Mouse (Mus musculus) liver, embryonic 14.5 days (tissue): ENCODE measurements around the gene Zscan29. TPM values are rescaled to one million over a fixed set of nuclear protein-coding genes. Genes with fewer than 3 reads are reported as not detected.
"Not testable (repeated sequence)": the region's sequence is repeated elsewhere in the genome, so short reads cannot be mapped to it uniquely, and the experiment has no call there.

ENCODE experiments used
- ATAC-seq: fragments of 200-750 bp; cut with Nextera tagmentation; 2 replicates; pipeline ENCODE4 v1.8.0; 2017; ENCODE audit warnings: moderate number of reproducible peaks, mild to moderate bottlenecking, moderate library complexity; ENCODE audit not compliant: insufficient read depth
- DNase-seq, 3 experiments: peaks; one replicate each; pipeline ENCODE4 v3.0.0-alpha.2; 2012 to 2013; ENCODE audit warnings: low read depth in 3 of 3, low spot score in 3 of 3
- H3K27ac ChIP-seq: fragments of 300-500 bp; sonication (generic); 2 replicates; pipeline ENCODE4 v1.5.1; 2014; ENCODE audit warnings: moderate library complexity, mild to moderate bottlenecking, control low read depth, inconsistent platforms
- H3K27me3 ChIP-seq: fragments of 300-500 bp; sonication (generic); 2 replicates; pipeline ENCODE4 v1.6.1; 2014; ENCODE audit warnings: mild to moderate bottlenecking, low read length, moderate library complexity; ENCODE audit not compliant: control insufficient read depth, insufficient read depth
- H3K36me3 ChIP-seq: fragments of 300-500 bp; sonication (generic); replicated peaks from 2 replicates; pipeline ENCODE4 v1.6.1; 2014; ENCODE audit warnings: low read depth; ENCODE audit not compliant: control insufficient read depth, insufficient read depth
- H3K4me1 ChIP-seq, 2 experiments: fragments of 200-500 bp in 1 of 2; fragments of 300-500 bp in 1 of 2; sonication (generic) in 1 of 2; replicated peaks; 2 replicates each; pipeline ENCODE4 v1.6.1; 2012 to 2014; ENCODE audit warnings: antibody characterized with exemption in 1 of 2, inconsistent platforms in 1 of 2, low read length in 1 of 2; ENCODE audit not compliant: control insufficient read depth in 2 of 2, insufficient read depth in 2 of 2
- H3K4me2 ChIP-seq: fragments of 300-500 bp; sonication (generic); 2 replicates; pipeline ENCODE4 v1.6.1; 2014; ENCODE audit warnings: low read depth, mild to moderate bottlenecking, control low read depth, moderate library complexity
- H3K4me3 ChIP-seq, 2 experiments: fragments of 200-500 bp in 1 of 2; fragments of 300-500 bp in 1 of 2; sonication (generic) in 1 of 2; 2 replicates each; pipeline ENCODE4 v1.5.1; 2012 to 2014; ENCODE audit warnings: low read depth in 2 of 2, low read length in 2 of 2, mild to moderate bottlenecking in 2 of 2, control low read depth in 1 of 2, inconsistent platforms in 1 of 2, moderate library complexity in 1 of 2; ENCODE audit not compliant: insufficient read depth in 1 of 2
- H3K9ac ChIP-seq: fragments of 300-500 bp; sonication (generic); replicated peaks from 2 replicates; pipeline ENCODE4 v1.6.1; 2014; ENCODE audit warnings: mild to moderate bottlenecking, control low read depth, moderate library complexity
- H3K9me3 ChIP-seq: fragments of 300-500 bp; sonication (generic); 2 replicates; pipeline ENCODE4 v1.6.1; 2016; ENCODE audit warnings: low read length, mixed read lengths; ENCODE audit not compliant: control insufficient read depth
- CTCF ChIP-seq: IDR thresholded peaks from 2 replicates; pipeline ENCODE4 v1.5.1; 2016; ENCODE audit warnings: antibody characterized with exemption, low read depth, control low read depth
- EP300 ChIP-seq: IDR thresholded peaks from 2 replicates; pipeline ENCODE4 v1.6.1; 2016; ENCODE audit warnings: antibody characterized with exemption, low read depth
- WGBS: fragments of 180-500 bp; shearing (Covaris S2); extraction: QIAGEN DNeasy Blood & Tissue Kit; methylation state at CpG from one replicate; pipeline ENCODE4 v1.1.7; 2014; ENCODE audit not compliant: insufficient replicate concordance; 5-methylcytosine and 5-hydroxymethylcytosine counted together
- polyA plus RNA-seq, 2 experiments: library from polyadenylated mRNA; depleted of rRNA in 1 of 2; stranded (reverse) in 1 of 2; unstranded in 1 of 2; fragments of >200 nt; fragmentation: Nextera tagmentation in 1 of 2; extraction: Ambion mirVana in 1 of 2; gene quantifications; 2 replicates each; pipeline versions ENCODE4 v1.2.1 to v1.2.3; 2012 to 2014

The Zscan29 gene
- polyA plus RNA-seq, 2 experiments = 2.0 to 2.8 TPM

DNA sequence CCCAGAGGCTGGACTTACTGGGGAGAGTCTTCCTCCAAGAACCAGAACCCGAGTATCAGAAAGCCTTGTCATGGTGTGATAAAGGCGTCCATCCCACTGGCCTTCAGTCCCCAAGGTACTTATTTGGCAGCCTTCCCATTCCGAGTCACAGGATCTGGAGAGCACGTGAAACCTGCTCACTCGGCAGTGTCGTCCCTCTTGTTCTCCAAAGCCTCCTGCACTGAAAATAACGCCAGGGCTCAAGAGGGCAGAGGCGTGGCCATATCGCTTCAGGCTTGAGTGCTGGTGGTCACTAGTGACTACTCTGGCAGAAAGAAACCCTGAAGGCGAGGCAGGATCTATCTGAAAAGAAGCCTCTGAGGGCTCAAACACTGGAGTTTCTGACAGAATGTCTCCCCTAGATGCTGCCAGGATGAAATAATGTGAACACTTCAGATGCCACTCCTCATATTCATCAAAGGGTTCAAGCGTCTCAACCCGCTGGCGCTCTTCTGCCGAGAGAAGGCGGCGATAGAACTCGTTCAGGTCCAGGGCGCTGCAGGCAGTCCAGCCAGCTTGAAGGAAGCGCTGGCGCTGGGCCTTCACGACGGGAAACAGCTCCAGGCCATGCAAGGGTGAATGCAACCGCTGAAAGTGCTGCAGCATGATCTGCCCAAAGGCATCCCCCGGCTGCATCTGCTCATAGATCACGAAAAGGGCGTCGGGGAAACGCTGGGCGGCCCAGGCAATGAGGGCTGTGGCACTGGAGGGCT is 31.5 kb downstream of the Zscan29 start:
- no peak for TF ChIP-seq CTCF
- TF ChIP-seq EP300 = no peak
- 45% methylated on average over 29 of the region's 29 CpGs for WGBS

DNA sequence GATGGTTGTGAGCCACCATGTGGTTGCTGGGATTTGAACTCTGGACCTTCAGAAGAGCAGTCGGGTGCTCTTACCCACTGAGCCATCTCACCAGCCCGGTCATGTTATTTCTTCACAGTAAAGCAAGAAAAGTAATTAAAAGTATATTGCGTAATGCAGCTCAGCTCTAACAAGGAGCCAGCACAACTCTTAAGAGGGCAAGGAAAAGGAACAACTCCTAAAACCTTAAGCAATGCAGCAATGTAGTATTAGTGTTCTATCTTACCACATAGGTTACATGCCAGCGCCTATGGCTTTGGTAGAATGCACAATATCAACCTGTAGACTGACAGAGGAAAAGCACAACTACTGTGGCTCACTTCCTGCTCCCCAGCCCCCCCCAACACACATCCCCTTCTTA is 33.6 kb downstream of the Zscan29 start:
- Histone ChIP-seq H3K9me3 (no peaks in the 10 kb centered on the region), H3K4me1 (peaks cover 15 to 20% of the 10 kb centered on the region in 2 experiments), H3K4me3 (no peak overlapping the region), H3K27ac (no peak overlapping the region), H3K9ac (no peak overlapping the region), H3K36me3 (peaks cover 3% of the 10 kb centered on the region; the same call in 1 of the 2 replicates), H3K4me2 (peak overlapping the region; percentile 11), H3K27me3 (no peaks in the 10 kb centered on the region)
- DNase-seq (no peak), ATAC-seq (no peak)
- no peak for TF ChIP-seq EP300
- TF ChIP-seq CTCF = no peak
- WGBS = 83% methylated on average over 4 of the region's 4 CpGs

More for the DNA sequence above, 31.5 kb downstream of the Zscan29 start:
- no peak for ATAC-seq
- Histone ChIP-seq H3K27ac (peak overlapping the region; percentile 52), H3K27me3 (no peaks in the 10 kb centered on the region), H3K9ac (peak overlapping the region; percentile 90), H3K4me2 (peak overlapping the region; percentile 98), H3K4me1 (peaks cover 15 to 20% of the 10 kb centered on the region in 2 experiments), H3K36me3 (peaks cover 8% of the 10 kb centered on the region; the same call in 1 of the 2 replicates), H3K4me3 (peak overlapping the region; percentile 77 to 89), H3K9me3 (no peaks in the 10 kb centered on the region)
- DNase-seq = no peak

DNA sequence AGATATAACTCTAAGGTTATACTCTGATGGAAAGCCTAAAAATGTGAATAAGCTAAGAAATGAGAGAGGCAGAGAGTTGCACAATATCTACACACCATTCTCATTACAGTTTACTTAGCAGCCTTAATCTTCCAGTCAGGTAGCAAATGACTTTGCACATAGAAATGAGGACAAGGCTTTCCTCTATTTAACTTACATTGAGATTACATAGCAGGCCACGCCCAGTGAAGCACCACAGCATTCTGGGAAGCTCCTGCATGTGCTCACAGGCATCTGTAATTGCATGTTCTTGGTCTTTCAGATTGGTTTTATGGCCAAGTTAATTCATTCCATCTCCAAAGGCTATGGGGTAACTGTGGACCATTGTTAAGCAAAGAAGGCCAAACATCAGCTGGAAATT is 38.1 kb downstream of the Zscan29 start:
- no peak overlapping the region for H3K4me3 ChIP-seq
- H3K4me1 ChIP-seq = no peaks in the 10 kb centered on the region
- H3K9me3 ChIP-seq = no peaks in the 10 kb centered on the region
- H3K36me3 ChIP-seq = no peaks in the 10 kb centered on the region
- H3K27ac ChIP-seq = no peak overlapping the region
- no peak for TF ChIP-seq CTCF
- no peak for TF ChIP-seq EP300
- H3K9ac ChIP-seq = no peak overlapping the region
- DNase-seq = no peak
- H3K27me3 ChIP-seq = no peaks in the 10 kb centered on the region
- no peak for ATAC-seq
- WGBS = 38% methylated on average over 1 of the region's 1 CpGs
- no peak overlapping the region for H3K4me2 ChIP-seq

DNA sequence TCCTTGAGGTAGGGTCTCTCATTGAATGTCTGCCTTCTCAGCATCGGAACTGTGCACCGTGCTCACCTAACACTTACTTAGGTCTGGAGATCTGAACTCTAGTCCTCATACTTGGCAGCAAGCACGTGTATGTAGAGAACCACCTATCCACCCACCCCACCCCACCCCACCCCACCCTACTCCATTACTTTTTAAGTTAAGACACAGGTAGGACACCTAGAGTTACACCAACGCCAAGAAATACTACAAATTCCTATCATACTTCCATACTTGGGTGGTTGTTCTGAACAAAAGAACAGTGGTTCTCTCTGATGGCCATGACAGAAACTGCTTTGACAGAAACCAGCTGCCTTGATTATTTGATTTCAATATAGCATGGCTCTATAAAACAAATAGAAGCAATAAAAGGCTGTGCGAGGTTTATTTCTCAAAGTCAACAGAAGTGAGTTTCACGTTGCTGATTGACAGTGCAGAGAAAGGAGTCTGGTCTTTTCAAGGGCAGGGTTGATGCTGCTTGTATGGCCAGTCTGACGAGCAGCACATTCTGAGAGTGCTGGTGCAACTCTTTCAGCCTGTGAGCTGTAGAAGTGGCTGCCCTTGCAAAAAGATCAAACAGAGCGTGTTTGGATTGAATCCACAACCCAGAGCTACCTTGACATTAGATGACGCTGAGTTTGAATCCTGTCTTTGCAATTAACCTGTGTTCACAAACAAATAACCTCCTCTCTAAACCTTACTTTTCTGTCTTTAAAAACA is 41.9 kb downstream of the Zscan29 start:
- H3K4me1 ChIP-seq = no peaks in the 10 kb centered on the region
- H3K4me3 ChIP-seq = no peak overlapping the region
- H3K4me2 ChIP-seq = no peak overlapping the region
- no peak for TF ChIP-seq CTCF
- TF ChIP-seq EP300 = no peak
- 55% methylated on average over 9 of the region's 9 CpGs for whole genome bisulfite sequencing
- H3K9me3 ChIP-seq = no peaks in the 10 kb centered on the region
- DNase-seq (no peak), ATAC-seq (no peak)
- no peak overlapping the region for H3K27ac ChIP-seq
- H3K9ac ChIP-seq = no peak overlapping the region
- H3K36me3 ChIP-seq = no peaks in the 10 kb centered on the region
- H3K27me3 ChIP-seq = no peaks in the 10 kb centered on the region

DNA sequence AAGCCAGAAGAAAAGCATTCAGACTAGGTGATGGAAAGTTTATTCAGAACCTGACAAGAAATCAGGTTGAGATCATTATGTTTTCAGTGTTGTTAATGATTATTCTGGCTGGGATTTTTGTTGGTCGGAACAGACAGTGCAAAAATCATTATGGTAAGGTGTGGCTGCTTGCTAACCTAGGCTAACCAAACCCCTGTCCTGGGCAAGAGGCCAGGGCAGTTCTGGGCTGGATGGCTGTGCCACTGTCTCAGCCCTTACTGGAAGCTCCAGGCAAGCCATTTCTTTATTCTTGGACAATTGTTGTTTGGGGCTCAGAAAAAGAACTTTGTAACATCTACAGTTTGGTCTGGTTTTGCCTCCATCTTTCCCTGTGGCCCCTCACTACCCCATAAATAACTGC is 43.4 kb downstream of the Zscan29 start:
- TF ChIP-seq CTCF (no peak), EP300 (no peak)
- 72% methylated on average over 1 of the region's 1 CpGs for WGBS
- Histone ChIP-seq H3K9ac (no peak overlapping the region), H3K9me3 (no peaks in the 10 kb centered on the region), H3K36me3 (no peaks in the 10 kb centered on the region), H3K4me1 (no peaks in the 10 kb centered on the region), H3K27me3 (no peaks in the 10 kb centered on the region), H3K4me2 (no peak overlapping the region), H3K27ac (no peak overlapping the region), H3K4me3 (no peak overlapping the region)
- ATAC-seq (no peak), DNase-seq (no peak)

DNA sequence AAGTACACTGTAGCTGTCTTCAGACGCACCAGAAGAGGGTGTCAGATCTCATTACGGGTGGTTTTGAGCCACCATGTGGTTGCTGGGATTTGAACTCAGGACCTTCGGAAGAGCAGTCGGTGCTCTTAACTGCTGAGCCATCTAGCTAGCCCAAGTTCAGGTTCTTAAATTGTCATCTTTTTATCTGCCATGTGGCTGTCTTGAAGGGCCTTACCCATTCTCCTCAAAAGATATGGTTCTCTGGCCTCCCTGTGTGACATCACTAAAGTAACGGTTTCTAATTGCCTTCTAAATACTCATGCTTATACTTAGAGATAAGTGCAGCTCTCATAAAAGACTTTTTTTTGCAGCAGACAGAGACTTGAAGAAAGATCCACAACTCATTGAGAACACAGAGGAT is 44.6 kb downstream of the Zscan29 start:
- not testable (repeated sequence) for H3K9ac ChIP-seq, H3K36me3 ChIP-seq, H3K4me2 ChIP-seq, H3K27me3 ChIP-seq, H3K9me3 ChIP-seq, H3K4me1 ChIP-seq, H3K27ac ChIP-seq, DNase-seq, H3K4me3 ChIP-seq, ATAC-seq
- 78% methylated on average over 5 of the region's 5 CpGs for WGBS
